In the genomic region with DNA sequence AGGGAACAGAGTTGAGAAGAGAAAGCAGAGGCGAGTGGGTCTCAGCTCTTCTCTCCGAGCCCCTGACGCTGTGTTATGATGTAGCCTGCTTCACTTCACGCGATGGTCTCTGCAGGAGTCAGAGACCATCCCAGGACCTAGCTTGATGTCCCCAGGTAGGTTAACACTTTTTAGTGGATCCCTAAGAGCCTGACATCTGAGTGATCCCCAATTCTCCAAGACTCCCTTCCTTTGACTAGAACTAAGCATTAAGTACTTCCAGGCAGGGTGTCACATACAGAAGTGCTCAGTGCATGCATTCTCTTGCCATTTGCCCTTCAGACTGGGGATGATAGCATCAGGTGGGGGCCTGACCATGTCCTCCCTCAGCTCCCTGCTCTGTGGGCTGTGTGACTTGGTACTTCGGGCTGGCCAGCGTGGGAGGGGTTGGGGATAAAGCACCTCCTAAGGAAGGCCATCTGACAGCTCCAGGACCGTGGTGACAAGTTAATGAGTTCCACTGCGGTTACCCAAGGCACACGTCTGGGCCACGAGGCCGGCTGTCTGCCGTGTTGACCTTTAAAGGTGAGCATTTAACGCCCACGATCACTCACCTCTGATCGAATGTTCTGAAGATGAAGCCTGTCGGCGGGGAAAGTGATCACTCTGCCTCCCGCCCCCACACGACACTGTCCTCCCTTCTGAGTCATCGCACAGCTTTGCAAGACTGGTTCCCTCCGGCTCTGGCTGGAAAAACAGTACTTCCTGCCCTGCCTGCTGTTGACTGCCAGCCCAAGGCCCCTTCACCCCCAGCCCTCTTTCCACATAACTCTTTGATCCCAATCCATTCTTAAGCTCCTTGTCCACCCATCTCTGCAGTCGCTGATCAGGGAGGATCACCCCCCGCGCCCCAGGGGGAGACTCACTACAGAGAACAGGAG, we compare ENCODE assay signal across 8 mouse cellular contexts.
DNase-seq lines count a peak whose midpoint lies in the region; ATAC-seq and TF ChIP-seq lines count a peak whose summit lies in the region.

No protein-coding gene starts in this region.

- peaks cover 21% of the 10 kb centered on the region for H3K27me3 ChIP-seq in kidney, embryonic 14.5 days (ENCODE audit: control insufficient read depth, insufficient read depth, low read length)
- peaks cover 3% of the 10 kb centered on the region for H3K27me3 ChIP-seq in C2C12 (ENCODE audit: control insufficient read depth, insufficient read depth, insufficient read length)
- H3K27me3 ChIP-seq in intestine, embryonic 15.5 days (replicated peaks): no peaks in the 10 kb centered on the region
- 0 out of 2 replicates have a peak, but pooled peaks cover 6% of the 10 kb centered on the region for H3K27me3 ChIP-seq in midbrain, postnatal 0 days (ENCODE audit: insufficient read depth, low read length)

- ATAC-seq in kidney, embryonic 14.5 days (ENCODE audit: low FRiP score, low TSS enrichment): peak; percentile 84
- peak; percentile 67 for ATAC-seq in intestine, embryonic 15.5 days
- ATAC-seq in midbrain, postnatal 0 days (ENCODE audit: low FRiP score): no peak
- no peak for ATAC-seq in erythroid progenitor cell, adult 5-6 weeks (replicated peaks; ENCODE audit: low FRiP score, poor library complexity, severe bottlenecking)

- 0 out of 2 replicates have a peak overlapping the region, but pooled peaks have one; percentile 17 for H3K4me2 ChIP-seq in kidney, embryonic 14.5 days (replicated peaks; ENCODE audit: low read depth, low read length)
- H3K4me2 ChIP-seq in intestine, embryonic 15.5 days (replicated peaks): no peak overlapping the region
- no peak overlapping the region for H3K4me2 ChIP-seq in midbrain, postnatal 0 days (ENCODE audit: low read depth, low read length, poor library complexity, severe bottlenecking)

- H3K4me1 ChIP-seq in kidney, embryonic 14.5 days (ENCODE audit: control insufficient read depth, insufficient read depth, low read length): peaks cover 11% of the 10 kb centered on the region
- H3K4me1 ChIP-seq in intestine, embryonic 15.5 days (replicated peaks): 0 out of 2 replicates have a peak, but pooled peaks cover 4% of the 10 kb centered on the region
- no peaks in the 10 kb centered on the region for H3K4me1 ChIP-seq in midbrain, postnatal 0 days (ENCODE audit: insufficient read depth, low read length)

- H3K9me3 ChIP-seq in kidney, embryonic 14.5 days (ENCODE audit: control insufficient read depth, low read length): no peaks in the 10 kb centered on the region
- no peaks in the 10 kb centered on the region for H3K9me3 ChIP-seq in intestine, embryonic 15.5 days
- no peaks in the 10 kb centered on the region for H3K9me3 ChIP-seq in midbrain, postnatal 0 days (ENCODE audit: low read length)

- no peak for DNase-seq in kidney, adult 11 months
- peak; percentile 42 to 57 for DNase-seq in adrenal gland, adult 18-20 months (ENCODE audit: low spot score in 2 of 2)
- no peak for DNase-seq in midbrain, postnatal 0 days (ENCODE audit: low spot score)
- DNase-seq in thymus, postnatal 4 days: no peak

- H3ac ChIP-seq in C2C12 (ENCODE audit: control insufficient read depth, insufficient read length, low read depth): peak overlapping the region; percentile 57

- no peaks in the 10 kb centered on the region for H3K36me3 ChIP-seq in kidney, embryonic 14.5 days (ENCODE audit: control insufficient read depth, insufficient read depth, low read length)
- no peaks in the 10 kb centered on the region for H3K36me3 ChIP-seq in C2C12 (ENCODE audit: control insufficient read depth, insufficient read depth)
- H3K36me3 ChIP-seq in intestine, embryonic 15.5 days: no peaks in the 10 kb centered on the region
- no peaks in the 10 kb centered on the region for H3K36me3 ChIP-seq in midbrain, postnatal 0 days (ENCODE audit: insufficient read depth, low read length)

- H3K9ac ChIP-seq in kidney, embryonic 14.5 days (ENCODE audit: low read depth, low read length): no peak overlapping the region
- no peak overlapping the region for H3K9ac ChIP-seq in intestine, embryonic 15.5 days
- H3K9ac ChIP-seq in midbrain, postnatal 0 days (replicated peaks; ENCODE audit: low read length, poor library complexity, severe bottlenecking): no peak overlapping the region

- no peak overlapping the region for H3K27ac ChIP-seq in kidney, embryonic 14.5 days (ENCODE audit: low read depth, low read length)
- H3K27ac ChIP-seq in intestine, embryonic 15.5 days: no peak overlapping the region
- H3K27ac ChIP-seq in midbrain, postnatal 0 days (ENCODE audit: low read depth, low read length): no peak overlapping the region

- no peaks in the 10 kb centered on the region for H3K79me2 ChIP-seq in C2C12 (ENCODE audit: control insufficient read depth, insufficient read depth)

- WGBS in kidney, embryonic 14.5 days: 19% methylated on average over 25 of the region's 25 CpGs
- WGBS in intestine, embryonic 15.5 days: 58% methylated on average over 25 of the region's 25 CpGs
- 72% methylated on average over 25 of the region's 25 CpGs for WGBS in midbrain, postnatal 0 days

- H3K4me3 ChIP-seq in kidney, embryonic 14.5 days (ENCODE audit: low read length): no peak overlapping the region
- no peak overlapping the region for H3K4me3 ChIP-seq in C2C12 (ENCODE audit: insufficient read depth, poor library complexity, severe bottlenecking)
- H3K4me3 ChIP-seq in intestine, embryonic 15.5 days (replicated peaks): no peak overlapping the region
- no peak overlapping the region for H3K4me3 ChIP-seq in midbrain, postnatal 0 days (ENCODE audit: low read depth, low read length)

- no peaks in the 10 kb centered on the region for H3K79me3 ChIP-seq in C2C12 (ENCODE audit: low read depth)

- TF ChIP-seq CTCF in C2C12 (IDR thresholded peaks at IDR 0.05; ENCODE audit: control insufficient read depth, insufficient read depth, insufficient read length): no peak
- no peak for TF ChIP-seq CTCF in midbrain, postnatal 0 days (IDR thresholded peaks at IDR 0.05)

TF ChIP-seq in C2C12, 6 proteins besides CTCF, POLR2A, EP300 and RAD21:
- no peak for TF ChIP-seq MAX (IDR thresholded peaks at IDR 0.05)
- TF ChIP-seq FOSL1 (IDR thresholded peaks at IDR 0.05; ENCODE audit: insufficient read depth, low read length, poor library complexity, severe bottlenecking): no peak
- TF ChIP-seq MYOG (IDR thresholded peaks at IDR 0.05; ENCODE audit: control insufficient read depth, extremely low read depth, insufficient read length): no peak
- TF ChIP-seq CEBPB (IDR thresholded peaks at IDR 0.05; ENCODE audit: low read depth): no peak
- TF ChIP-seq USF1 (IDR thresholded peaks at IDR 0.05; ENCODE audit: low read depth): no peak
- no peak for TF ChIP-seq MYOD1 (IDR thresholded peaks at IDR 0.05; ENCODE audit: control insufficient read depth, insufficient read length, low read depth)

Comparison
In these comparisons a context has a peak if more than half of its experiments do, and no peak if none do; other contexts are left out.
1. ATAC-seq: peak in kidney, embryonic 14.5 days (single experiment) and intestine, embryonic 15.5 days (single experiment); none in midbrain, postnatal 0 days (single experiment) and erythroid progenitor cell, adult 5-6 weeks (single experiment).
2. DNase-seq: peak in adrenal gland, adult 18-20 months (2 of 2); none in kidney, adult 11 months (single experiment), midbrain, postnatal 0 days (single experiment) and thymus, postnatal 4 days (single experiment).